18 mouse cellular contexts compared by ENCODE assay signal in the genomic region with DNA sequence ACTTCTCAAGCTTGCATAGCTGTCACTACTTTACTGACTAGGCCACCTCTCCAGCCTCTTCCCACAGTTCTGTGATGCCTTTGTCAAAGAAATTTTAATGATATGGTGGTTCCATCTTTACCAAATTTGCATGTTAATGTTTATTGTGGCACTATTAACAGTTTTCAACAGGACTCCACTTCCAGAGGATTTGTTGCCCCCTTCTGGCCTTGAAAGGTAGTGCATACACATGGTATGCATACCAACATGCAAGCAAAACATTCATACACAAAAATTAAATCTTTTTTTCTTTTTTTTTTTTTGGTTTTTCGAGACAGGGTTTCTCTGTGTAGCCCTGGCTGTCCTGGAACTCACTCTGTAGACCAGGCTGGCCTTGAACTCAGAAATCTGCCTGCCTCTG. TPM values are rescaled to one million over a fixed set of nuclear protein-coding genes. Genes with fewer than 3 reads are reported as not detected.
DNase-seq lines count a peak whose midpoint lies in the region; ATAC-seq and TF ChIP-seq lines count a peak whose summit lies in the region.
"Had no signal": no experiment of that assay in that cellular context is flagged by ENCODE, and none has a peak within 500 bp of the region (broad histone marks: within the 10 kb centered on the region; RNA-seq: fewer than 3 reads in every experiment).

No protein-coding gene starts in this region.

- TF ChIP-seq CTCF in hindbrain, postnatal 0 days (IDR thresholded peaks at IDR 0.05; ENCODE audit: low read depth), result peak; percentile 32; the same call in 1 of the 2 replicates
- peak; percentile 27; the same call in 1 of the 2 replicates for TF ChIP-seq CTCF in lung, embryonic 14.5 days (IDR thresholded peaks at IDR 0.05; ENCODE audit: low read depth)
- TF ChIP-seq CTCF in E14TG2a.4 (conservative IDR thresholded peaks at IDR 0.05; ENCODE audit: low read length), result peak; percentile 70

- intact Hi-C loops in gastrocnemius, postnatal 36 days (cut with DNase I), result no loop called here

- H3K36me3 ChIP-seq in hindbrain, postnatal 0 days (ENCODE audit: insufficient read depth, low read length), result no peaks in the 10 kb centered on the region
- no peaks in the 10 kb centered on the region for H3K36me3 ChIP-seq in hindbrain, embryonic 13.5 days
- no peaks in the 10 kb centered on the region for H3K36me3 ChIP-seq in lung, embryonic 14.5 days (ENCODE audit: insufficient read depth)
- H3K36me3 ChIP-seq in E14TG2a.4 (ENCODE audit: insufficient read depth, low read length), result no peaks in the 10 kb centered on the region
- H3K36me3 ChIP-seq: forebrain, embryonic 12.5 days; G1E; heart, embryonic 10.5 days; kidney, embryonic 15.5 days; limb, embryonic 15.5 days; midbrain, embryonic 12.5 days had no signal

- H3K9ac ChIP-seq in hindbrain, postnatal 0 days (replicated peaks; ENCODE audit: low read length), result no peak overlapping the region
- no peak overlapping the region for H3K9ac ChIP-seq in hindbrain, embryonic 13.5 days
- H3K9ac ChIP-seq in lung, embryonic 14.5 days, result no peak overlapping the region
- H3K9ac ChIP-seq: forebrain, embryonic 12.5 days; kidney, embryonic 15.5 days; limb, embryonic 15.5 days; midbrain, embryonic 12.5 days had no signal

- DNase-seq in hindbrain, postnatal 0 days (ENCODE audit: low spot score), result no peak
- no peak for DNase-seq in lung, embryonic 14.5 days
- DNase-seq in lung, postnatal 10 days, result no peak
- peak; percentile 58 for DNase-seq in ZHBTc4 (ENCODE audit: low read depth, low spot score)
- no peak for DNase-seq in gastrocnemius, postnatal 36 days
- DNase-seq: cerebellum, adult 8-10 months; heart, postnatal 10 days; lung, adult 2 months had no signal

- no peaks in the 10 kb centered on the region for H3K4me1 ChIP-seq in hindbrain, postnatal 0 days (ENCODE audit: insufficient read depth, low read length)
- no peaks in the 10 kb centered on the region for H3K4me1 ChIP-seq in hindbrain, embryonic 13.5 days (replicated peaks)
- no peaks in the 10 kb centered on the region for H3K4me1 ChIP-seq in lung, embryonic 14.5 days (ENCODE audit: insufficient read depth)
- H3K4me1 ChIP-seq in E14TG2a.4 (replicated peaks; ENCODE audit: low read depth, low read length), result peaks cover 6% of the 10 kb centered on the region
- H3K4me1 ChIP-seq: forebrain, embryonic 12.5 days; heart, embryonic 10.5 days; limb, embryonic 15.5 days; midbrain, embryonic 12.5 days had no signal

- whole genome bisulfite sequencing in hindbrain, postnatal 0 days, result 33% methylated on average over 1 of the region's 1 CpGs
- 50% methylated on average over 1 of the region's 1 CpGs for WGBS in hindbrain, embryonic 13.5 days
- 57% methylated on average over 1 of the region's 1 CpGs for WGBS in lung, embryonic 14.5 days

- H3K27ac ChIP-seq in hindbrain, postnatal 0 days, result no peak overlapping the region
- H3K27ac ChIP-seq in hindbrain, embryonic 13.5 days, result no peak overlapping the region
- no peak overlapping the region for H3K27ac ChIP-seq in lung, embryonic 14.5 days (ENCODE audit: low read depth)
- H3K27ac ChIP-seq: forebrain, embryonic 12.5 days; heart, embryonic 10.5 days; kidney, embryonic 15.5 days; limb, embryonic 15.5 days; midbrain, embryonic 12.5 days had no signal

- H3K4me2 ChIP-seq in hindbrain, postnatal 0 days (ENCODE audit: low read depth, low read length), result no peak overlapping the region
- no peak overlapping the region for H3K4me2 ChIP-seq in hindbrain, embryonic 13.5 days
- H3K4me2 ChIP-seq in lung, embryonic 14.5 days, result no peak overlapping the region
- H3K4me2 ChIP-seq: forebrain, embryonic 12.5 days; kidney, embryonic 15.5 days; limb, embryonic 15.5 days; midbrain, embryonic 12.5 days had no signal

- no peaks in the 10 kb centered on the region for H3K27me3 ChIP-seq in hindbrain, postnatal 0 days (ENCODE audit: insufficient read depth, low read length)
- H3K27me3 ChIP-seq in hindbrain, embryonic 13.5 days, result 0 out of 2 replicates have a peak, but pooled peaks cover 1% of the 10 kb centered on the region
- H3K27me3 ChIP-seq in lung, embryonic 14.5 days (ENCODE audit: insufficient read depth, low read length), result no peaks in the 10 kb centered on the region
- H3K27me3 ChIP-seq in E14TG2a.4 (ENCODE audit: insufficient read depth, low read length), result peaks cover 15% of the 10 kb centered on the region
- H3K27me3 ChIP-seq: kidney, embryonic 15.5 days; limb, embryonic 15.5 days had no signal

- no peak overlapping the region for H3K4me3 ChIP-seq in hindbrain, postnatal 0 days (ENCODE audit: low read length)
- no peak overlapping the region for H3K4me3 ChIP-seq in hindbrain, embryonic 13.5 days
- H3K4me3 ChIP-seq in lung, embryonic 14.5 days (ENCODE audit: low read depth, low read length), result no peak overlapping the region
- H3K4me3 ChIP-seq in E14TG2a.4 (replicated peaks; ENCODE audit: low read length), result no peak overlapping the region
- H3K4me3 ChIP-seq: forebrain, embryonic 12.5 days; heart, embryonic 10.5 days; kidney, embryonic 15.5 days; limb, embryonic 15.5 days; midbrain, embryonic 12.5 days; myocyte had no signal

- peaks cover 6% of the 10 kb centered on the region; the same call in 1 of the 2 replicates for H3K9me3 ChIP-seq in hindbrain, postnatal 0 days (ENCODE audit: low read length)
- peaks cover 13% of the 10 kb centered on the region for H3K9me3 ChIP-seq in hindbrain, embryonic 13.5 days
- peaks cover 21% of the 10 kb centered on the region for H3K9me3 ChIP-seq in lung, embryonic 14.5 days (ENCODE audit: low read depth, low read length)
- peaks cover 31% of the 10 kb centered on the region for H3K9me3 ChIP-seq in E14TG2a.4 (ENCODE audit: low read length)
- H3K9me3 ChIP-seq: limb, embryonic 15.5 days had no signal

- no peak for ATAC-seq in hindbrain, postnatal 0 days
- ATAC-seq in hindbrain, embryonic 13.5 days (ENCODE audit: low FRiP score), result no peak
- no peak for ATAC-seq in lung, embryonic 14.5 days (ENCODE audit: insufficient read depth)

RNA-seq across cellular contexts. Expression of a gene that starts 6.3 kb away (rescaled TPM):
- total RNA-seq in hindbrain, postnatal 0 days (2014; rRNA removed), result 19.9 and 20.2 TPM in 2 replicates
- 11.1 and 11.6 TPM in 2 replicates for polyA plus RNA-seq in hindbrain, postnatal 0 days (2015; fragmentation: Nextera tagmentation; extraction: Ambion mirVana)
- polyA plus RNA-seq in hindbrain, embryonic 13.5 days (2015; fragmentation: Nextera tagmentation; extraction: Ambion mirVana), result 2.7 and 3.0 TPM in 2 replicates
- 2.3 and 2.5 TPM in 2 replicates for polyA plus RNA-seq in lung, embryonic 14.5 days (2014; fragmentation: Nextera tagmentation; extraction: Ambion mirVana)
- 1 to 10 TPM; 1.3 to 1.9 TPM for total RNA-seq in gastrocnemius, postnatal 36 days (2021)
- total RNA-seq: common myeloid progenitor, adult 5-6 weeks had no signal
- polyA plus RNA-seq: G1E had no signal
